Mouse (Mus musculus) forebrain, postnatal 0 days (tissue): ENCODE measurements around the gene Csgalnact2. TPM values are rescaled to one million over a fixed set of nuclear protein-coding genes. Genes with fewer than 3 reads are reported as not detected.

Experiments
- ATAC-seq: fragments of 200-750 bp; cut with Nextera tagmentation; 2 replicates; pipeline ENCODE4 v1.8.0; 2017; ENCODE audit warnings: mild to moderate bottlenecking, moderate library complexity
- DNase-seq: peaks from one replicate; pipeline ENCODE4 v3.0.0-alpha.2; 2015
- H3K27ac ChIP-seq: fragments of 300-500 bp; sonication (generic); 2 replicates; pipeline ENCODE4 v1.5.1; 2014; ENCODE audit warnings: low read depth, mild to moderate bottlenecking, antibody characterized with exemption, low read length, moderate library complexity, mixed read lengths
- H3K27me3 ChIP-seq: fragments of 300-500 bp; sonication (generic); 2 replicates; pipeline ENCODE4 v1.6.1; 2014; ENCODE audit warnings: mild to moderate bottlenecking, low read length, mixed read lengths; ENCODE audit not compliant: insufficient read depth
- H3K36me3 ChIP-seq: fragments of 300-500 bp; sonication (generic); 2 replicates; pipeline ENCODE4 v1.6.1; 2014; ENCODE audit warnings: mild to moderate bottlenecking, moderate library complexity; ENCODE audit not compliant: insufficient read depth
- H3K4me1 ChIP-seq: fragments of 300-500 bp; sonication (generic); 2 replicates; pipeline ENCODE4 v1.6.1; 2014; ENCODE audit warnings: antibody characterized with exemption; ENCODE audit not compliant: insufficient read depth
- H3K4me2 ChIP-seq: fragments of 300-500 bp; sonication (generic); 2 replicates; pipeline ENCODE4 v1.6.1; 2014; ENCODE audit warnings: low read depth, mild to moderate bottlenecking, moderate library complexity
- H3K4me3 ChIP-seq: fragments of 300-500 bp; sonication (generic); 2 replicates; pipeline ENCODE4 v1.5.1; 2014; ENCODE audit warnings: low read depth, low read length, mixed read lengths
- H3K9ac ChIP-seq: fragments of 300-500 bp; sonication (generic); 2 replicates; pipeline ENCODE4 v1.6.1; 2014; ENCODE audit warnings: mild to moderate bottlenecking
- H3K9me3 ChIP-seq: fragments of 300-500 bp; sonication (generic); 2 replicates; pipeline ENCODE4 v1.6.1; 2016; ENCODE audit warnings: low read length
- CTCF ChIP-seq: sonication (generic); IDR thresholded peaks from 2 replicates; pipeline ENCODE4 v1.5.1; 2016; ENCODE audit warnings: antibody characterized with exemption, control low read depth, low read depth
- WGBS: fragments of 180-500 bp; shearing (Covaris S2); extraction: QIAGEN DNeasy Blood & Tissue Kit; methylation state at CpG from one replicate; pipeline ENCODE4 v1.1.7; 2014; 5-methylcytosine and 5-hydroxymethylcytosine counted together
- polyA plus RNA-seq: library from polyadenylated mRNA; unstranded; fragments of >200 nt; fragmentation: Nextera tagmentation; extraction: Ambion mirVana; gene quantifications from 2 replicates; pipeline ENCODE4 v1.2.1, GENCODE M21; 2015
- total RNA-seq: library from RNA; depleted of rRNA; stranded (reverse); fragments of >200 nt; gene quantifications from 2 replicates; pipeline ENCODE4 v1.2.3, GENCODE M21; 2014

The Csgalnact2 gene
- total and polyA plus RNA-seq, 2 experiments from 2014 or later: 11.1 to 20.4 TPM

GRCm38 (mm10) chr6:118137148-118137547 lies 1.8 kb downstream of the Csgalnact2 start:
- no peak for ATAC-seq

DNA sequence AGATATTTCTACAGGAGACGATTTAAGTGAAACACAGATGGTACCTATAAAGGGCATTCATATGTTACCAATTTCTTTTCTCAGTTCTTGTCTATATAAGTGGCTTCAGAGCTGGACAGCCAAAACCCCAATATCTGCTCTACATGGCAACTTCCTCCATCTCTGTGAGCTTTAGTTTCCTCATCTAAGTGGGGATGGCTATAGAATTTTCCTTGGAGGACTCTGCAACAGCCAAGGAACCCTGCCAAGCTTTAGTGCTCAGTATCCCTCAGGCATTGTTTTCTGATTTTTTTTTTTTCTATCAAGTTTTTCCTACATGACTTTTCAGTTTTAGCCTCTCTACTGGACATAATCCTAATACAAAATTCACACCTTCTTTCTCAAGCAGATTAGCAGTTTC lies 4.5 kb downstream of the Csgalnact2 start:
- 85% methylated on average over 1 of the region's 1 CpGs for WGBS
- no peak overlapping the region for H3K4me2 ChIP-seq
- H3K9me3 ChIP-seq: no peaks in the 10 kb centered on the region
- no peaks in the 10 kb centered on the region for H3K4me1 ChIP-seq
- no peak overlapping the region for H3K9ac ChIP-seq
- no peaks in the 10 kb centered on the region for H3K36me3 ChIP-seq
- ATAC-seq (no peak), DNase-seq (no peak)
- H3K4me3 ChIP-seq: no peak overlapping the region
- no peak overlapping the region for H3K27ac ChIP-seq
- no peak for TF ChIP-seq CTCF
- no peaks in the 10 kb centered on the region for H3K27me3 ChIP-seq

More at GRCm38 (mm10) chr6:118137148-118137547, 1.8 kb downstream of the Csgalnact2 start:
- H3K4me2 ChIP-seq: no peak overlapping the region
- DNase-seq: no peak
- H3K9me3 ChIP-seq: no peaks in the 10 kb centered on the region
- H3K4me1 ChIP-seq: no peaks in the 10 kb centered on the region
- no peaks in the 10 kb centered on the region for H3K27me3 ChIP-seq
- TF ChIP-seq CTCF: no peak
- H3K27ac ChIP-seq: no peak overlapping the region
- no peak overlapping the region for H3K9ac ChIP-seq
- WGBS: 81% methylated on average over 2 of the region's 2 CpGs
- no peak overlapping the region for H3K4me3 ChIP-seq
- no peaks in the 10 kb centered on the region for H3K36me3 ChIP-seq

- TF ChIP-seq CTCF: no peak
- DNase-seq (no peak), ATAC-seq (no peak)
- H3K4me2 ChIP-seq: no peak overlapping the region
- 0 out of 2 replicates have a peak, but pooled peaks cover 3% of the 10 kb centered on the region for H3K36me3 ChIP-seq
- no peaks in the 10 kb centered on the region for H3K9me3 ChIP-seq
- H3K4me1 ChIP-seq: no peaks in the 10 kb centered on the region
- 72% methylated on average over 2 of the region's 2 CpGs for WGBS
- H3K9ac ChIP-seq: no peak overlapping the region
- H3K27ac ChIP-seq: no peak overlapping the region
- H3K4me3 ChIP-seq: no peak overlapping the region
- no peaks in the 10 kb centered on the region for H3K27me3 ChIP-seq
Measured at GRCm38 (mm10) chr6:118130022-118130421, 8.9 kb downstream of the Csgalnact2 start.

DNA sequence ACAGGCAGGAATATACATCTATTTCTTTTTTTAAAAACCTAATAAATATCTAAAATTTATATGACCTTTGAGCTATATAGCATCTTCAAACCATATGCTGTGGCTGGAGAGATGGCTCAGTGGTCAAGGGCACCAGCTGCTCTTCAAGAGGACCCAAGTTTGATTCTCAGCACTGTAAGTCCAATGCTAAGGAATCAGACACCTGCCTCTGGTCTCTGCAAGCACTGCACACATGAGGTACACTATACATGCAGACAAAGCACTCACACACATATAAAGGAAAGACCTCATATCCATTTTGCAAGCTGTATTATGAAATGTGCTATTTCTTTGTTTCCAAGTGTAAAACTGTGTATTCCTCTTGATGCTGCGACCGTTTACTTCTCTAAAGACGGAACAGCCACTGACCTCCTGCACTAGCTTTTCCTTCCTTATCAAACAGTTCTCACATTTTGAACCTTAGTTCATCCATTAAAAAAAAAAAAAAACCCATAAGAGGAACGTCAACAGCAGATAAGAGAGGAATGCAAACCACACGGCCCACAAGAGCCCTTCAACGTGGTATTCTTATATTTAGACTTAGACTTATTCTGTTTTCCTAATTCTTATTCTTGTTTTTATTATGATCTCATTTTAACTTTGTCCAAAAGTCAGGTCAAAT lies 11.0 kb downstream of the Csgalnact2 start:
- Histone ChIP-seq H3K9me3 (no peaks in the 10 kb centered on the region), H3K4me3 (no peak overlapping the region), H3K9ac (no peak overlapping the region), H3K4me1 (no peaks in the 10 kb centered on the region), H3K4me2 (no peak overlapping the region), H3K27me3 (no peaks in the 10 kb centered on the region), H3K27ac (no peak overlapping the region), H3K36me3 (peaks cover 15% of the 10 kb centered on the region; the same call in 1 of the 2 replicates)
- TF ChIP-seq CTCF: no peak
- ATAC-seq (no peak), DNase-seq (no peak)
- 92% methylated on average over 6 of the region's 6 CpGs for WGBS

- H3K4me1 ChIP-seq: no peaks in the 10 kb centered on the region
- no peak overlapping the region for H3K4me3 ChIP-seq
- no peaks in the 10 kb centered on the region for H3K9me3 ChIP-seq
- DNase-seq: no peak
- 89% methylated on average over 7 of the region's 7 CpGs for WGBS
- peaks cover 22% of the 10 kb centered on the region for H3K36me3 ChIP-seq
- H3K4me2 ChIP-seq: no peak overlapping the region
- H3K9ac ChIP-seq: no peak overlapping the region
- H3K27me3 ChIP-seq: no peaks in the 10 kb centered on the region
- TF ChIP-seq CTCF: no peak
- no peak overlapping the region for H3K27ac ChIP-seq
- ATAC-seq: no peak
Measured at GRCm38 (mm10) chr6:118127198-118127597, 11.7 kb downstream of the Csgalnact2 start.

DNA sequence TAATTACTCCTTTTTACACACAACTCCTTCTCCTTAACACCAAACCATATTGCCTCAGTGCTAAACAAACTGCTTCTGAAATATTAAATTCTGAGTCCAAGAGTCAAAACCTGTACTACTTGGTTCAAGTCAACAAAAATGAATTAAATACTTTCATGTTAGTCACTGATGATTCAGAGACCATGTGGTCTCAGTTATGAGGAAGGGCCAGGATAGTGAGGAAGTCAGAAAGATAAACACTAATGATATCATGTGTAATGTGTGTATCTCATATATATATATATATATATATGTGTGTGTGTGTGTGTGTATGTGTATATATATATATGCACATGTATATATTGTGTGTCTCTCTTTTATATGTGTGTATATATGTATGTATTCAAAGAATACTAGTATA lies 12.4 kb downstream of the Csgalnact2 start:
- no peak for ATAC-seq

GRCm38 (mm10) chr6:118122767-118123166 lies 16.2 kb downstream of the Csgalnact2 start:
- 98% methylated on average over 1 of the region's 1 CpGs for WGBS
- no peak for TF ChIP-seq CTCF
- Histone ChIP-seq H3K4me3 (no peak overlapping the region), H3K9me3 (no peaks in the 10 kb centered on the region), H3K4me1 (no peaks in the 10 kb centered on the region), H3K27ac (no peak overlapping the region), H3K4me2 (no peak overlapping the region), H3K27me3 (no peaks in the 10 kb centered on the region), H3K9ac (no peak overlapping the region), H3K36me3 (peaks cover 32% of the 10 kb centered on the region)
- no peak for DNase-seq
- no peak for ATAC-seq

More for the DNA sequence above, 12.4 kb downstream of the Csgalnact2 start:
- Histone ChIP-seq H3K36me3 (peaks cover 27% of the 10 kb centered on the region), H3K9ac (no peak overlapping the region), H3K27me3 (no peaks in the 10 kb centered on the region), H3K27ac (no peak overlapping the region), H3K4me3 (no peak overlapping the region), H3K4me2 (no peak overlapping the region), H3K4me1 (no peaks in the 10 kb centered on the region), H3K9me3 (no peaks in the 10 kb centered on the region)
- TF ChIP-seq CTCF: no peak
- no peak for DNase-seq
